Mouse (Mus musculus): ENCODE results near the gene St6galnac3.

DNA sequence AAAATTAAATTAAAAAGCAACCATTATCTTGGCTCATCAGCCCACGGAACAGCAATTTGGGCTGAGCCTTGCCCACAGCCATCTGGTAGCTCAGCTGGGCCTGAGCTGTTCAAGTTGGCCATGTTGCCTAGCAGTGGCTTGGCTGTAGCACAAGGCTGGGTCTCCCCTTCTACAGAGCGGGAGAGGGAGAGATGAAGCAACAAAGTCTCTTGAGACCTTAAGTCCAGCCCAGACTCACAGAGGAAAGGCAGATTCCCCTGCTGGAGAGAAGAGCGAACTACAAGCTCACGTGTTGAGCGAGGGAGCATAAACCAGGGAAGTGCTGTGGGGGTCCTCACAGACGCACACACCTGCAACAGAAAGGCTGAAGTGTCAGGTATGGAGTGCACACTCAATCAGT, 126.3 kb downstream of the St6galnac3 start:
- no peak for TF ChIP-seq CTCF (IDR thresholded peaks at IDR 0.05; ENCODE audit: insufficient read depth, low read length)
- no peak for TF ChIP-seq POLR2A (IDR thresholded peaks at IDR 0.05; ENCODE audit: borderline replicate concordance, extremely low read depth, low read depth, low read length)

Measured in lung, adult 2 months (tissue).